Mouse (Mus musculus) thymus, adult 2 months (tissue): ENCODE measurements around the gene Hnf4a. TPM values are rescaled to one million over a fixed set of nuclear protein-coding genes. Genes with fewer than 3 reads are reported as not detected.
A peak's percentile ranks its signal among the peaks of the same experiment; 100 is the strongest.

ENCODE experiments used
- DNase-seq: peaks from one replicate; pipeline ENCODE4 v3.0.0; 2021
- H3K27ac ChIP-seq: fragments of 200-500 bp; 2 replicates; pipeline ENCODE4 v1.5.1; 2012; ENCODE audit warnings: low read length, control low read depth; ENCODE audit not compliant: control insufficient read depth, insufficient read depth
- H3K27me3 ChIP-seq: fragments of 200-500 bp; 2 replicates; pipeline ENCODE4 v1.6.1; 2012; ENCODE audit warnings: mild to moderate bottlenecking, low read length, moderate library complexity, mixed read lengths; ENCODE audit not compliant: control insufficient read depth, insufficient read depth
- H3K36me3 ChIP-seq: fragments of 200-500 bp; 2 replicates; pipeline ENCODE4 v1.6.1; 2012; ENCODE audit warnings: mild to moderate bottlenecking, low read length, moderate library complexity; ENCODE audit not compliant: control insufficient read depth, insufficient read depth
- H3K4me1 ChIP-seq: fragments of 200-500 bp; replicated peaks from 2 replicates; pipeline ENCODE4 v1.6.1; 2012; ENCODE audit warnings: low read length; ENCODE audit not compliant: control insufficient read depth, insufficient read depth
- H3K4me3 ChIP-seq: fragments of 200-500 bp; 2 replicates; pipeline ENCODE4 v1.5.1; 2012; ENCODE audit warnings: mild to moderate bottlenecking, low read length, control low read depth, moderate library complexity; ENCODE audit not compliant: control insufficient read depth, insufficient read depth
- CTCF ChIP-seq: fragments of 200-500 bp; IDR thresholded peaks from 2 replicates; pipeline ENCODE4 v1.5.1; 2012; ENCODE audit warnings: mild to moderate bottlenecking, control low read depth, low read length, moderate library complexity, borderline replicate concordance; ENCODE audit not compliant: control insufficient read depth, poor library complexity, insufficient read depth; ENCODE audit errors: extremely low read depth
- POLR2A ChIP-seq: fragments of 200-500 bp; IDR thresholded peaks from 2 replicates; pipeline ENCODE4 v1.6.1; 2012; ENCODE audit warnings: mild to moderate bottlenecking, low read length, control low read depth, moderate library complexity; ENCODE audit not compliant: control insufficient read depth, poor library complexity, insufficient read depth; ENCODE audit errors: extremely low read depth
- WGBS: fragments of 180-500 bp; shearing (Covaris S2); methylation state at CpG from one replicate; pipeline ENCODE4 v1.1.7; 2018; 5-methylcytosine and 5-hydroxymethylcytosine counted together
- polyA plus RNA-seq: library from polyadenylated mRNA; depleted of rRNA; stranded (reverse); fragments of >200 nt; gene quantifications from 2 replicates; pipeline ENCODE4 v1.2.3, GENCODE M21; 2012

Hnf4a gene
- polyA plus RNA-seq, 1 experiment: 0.44 TPM

DNA sequence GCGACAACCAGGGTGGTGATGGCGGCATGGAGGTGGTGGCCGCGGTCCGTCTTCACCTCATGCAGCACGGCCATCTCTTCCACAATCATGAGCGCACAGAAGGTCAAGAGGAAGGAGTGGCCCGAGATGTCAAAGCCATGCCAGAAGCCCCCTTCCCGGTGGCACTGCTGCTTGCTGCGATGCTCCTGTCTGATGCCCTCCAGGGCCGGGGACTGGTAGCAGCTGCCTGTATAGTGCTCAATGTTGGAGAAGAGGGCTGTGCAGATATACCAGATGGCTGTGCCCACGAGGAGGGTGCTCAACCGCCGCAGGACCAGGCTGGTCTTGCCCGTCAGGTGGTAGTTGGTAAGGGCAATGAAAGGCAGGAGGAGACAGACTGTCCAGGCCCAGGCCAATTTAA lies 36.9 kb upstream of the Hnf4a start:
- Histone ChIP-seq H3K27me3 (no peaks in the 10 kb centered on the region), H3K4me3 (no peak overlapping the region), H3K27ac (no peak overlapping the region), H3K36me3 (no peaks in the 10 kb centered on the region), H3K4me1 (peaks cover 8% of the 10 kb centered on the region; the same call in 1 of the 2 replicates)
- no peak for DNase-seq
- 95% methylated on average over 15 of the region's 15 CpGs for WGBS
- TF ChIP-seq CTCF (no peak), POLR2A (no peak)

DNA sequence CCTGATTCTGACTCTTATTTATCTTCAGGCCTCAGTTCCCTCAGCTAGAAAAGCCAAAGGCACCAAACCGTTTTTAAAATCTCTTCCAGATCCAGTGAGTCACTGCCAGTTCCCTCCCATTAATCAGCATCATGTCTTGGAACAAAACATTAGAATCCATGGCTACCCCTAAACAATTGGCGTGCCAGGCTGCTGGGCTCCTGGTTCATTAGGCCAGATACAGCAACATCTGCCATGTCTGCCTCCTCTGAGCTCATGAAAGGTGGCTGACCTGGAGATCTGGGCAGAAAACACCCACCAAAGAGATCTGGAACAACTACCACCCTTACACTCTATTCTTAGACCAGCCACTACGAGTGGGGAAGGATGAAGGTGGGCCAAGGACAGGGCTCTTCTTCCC lies 35.5 kb upstream of the Hnf4a start:
- Histone ChIP-seq H3K36me3 (no peaks in the 10 kb centered on the region), H3K27ac (no peak overlapping the region), H3K4me3 (no peak overlapping the region), H3K4me1 (peaks cover 8% of the 10 kb centered on the region; the same call in 1 of the 2 replicates), H3K27me3 (no peaks in the 10 kb centered on the region)
- TF ChIP-seq POLR2A (no peak), CTCF (no peak)
- WGBS: 84% methylated on average over 3 of the region's 3 CpGs
- no peak for DNase-seq

DNA sequence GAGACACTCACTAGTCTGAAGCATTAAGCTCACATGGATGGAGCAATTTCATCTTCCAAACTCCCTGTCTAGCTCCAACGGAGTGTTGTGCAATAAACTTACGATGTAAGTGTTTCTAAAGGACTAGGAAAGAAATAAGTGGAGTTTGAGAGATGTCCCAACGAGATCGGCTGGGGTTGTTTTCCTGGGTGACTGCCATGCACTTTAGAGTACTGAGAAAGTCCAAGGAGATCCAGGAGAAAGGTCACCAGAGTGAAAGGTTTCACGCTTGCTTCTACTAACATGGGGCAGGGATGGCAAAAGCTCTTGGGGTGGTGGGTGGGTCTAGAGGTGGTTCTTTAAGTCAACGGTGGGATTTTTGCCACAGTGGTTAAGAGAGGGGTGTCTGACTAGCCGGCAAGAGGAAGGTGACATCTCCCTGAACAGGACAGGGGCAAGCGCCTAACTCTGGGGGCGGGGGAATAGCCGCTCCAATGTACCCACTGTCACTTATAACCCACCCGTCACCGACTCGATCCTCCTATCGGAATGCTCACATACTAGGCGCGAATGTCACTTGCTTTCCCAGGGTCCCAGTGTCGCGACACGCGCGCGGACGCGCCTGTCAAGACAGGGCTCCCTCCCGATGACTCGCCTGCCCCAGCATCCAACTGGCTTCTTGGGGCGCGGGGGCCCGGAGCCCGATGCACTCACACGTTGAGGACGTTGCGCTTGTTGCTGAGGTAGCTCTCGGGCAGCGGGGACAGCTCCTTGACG lies 34.7 kb upstream of the Hnf4a start:
- TF ChIP-seq POLR2A (no peak), CTCF (no peak)
- Histone ChIP-seq H3K27me3 (no peaks in the 10 kb centered on the region), H3K36me3 (no peaks in the 10 kb centered on the region), H3K4me3 (peak overlapping the region; percentile 73), H3K27ac (no peak overlapping the region), H3K4me1 (peaks cover 8% of the 10 kb centered on the region; the same call in 1 of the 2 replicates)
- DNase-seq: no peak
- WGBS: 6% methylated on average over 36 of the region's 36 CpGs

DNA sequence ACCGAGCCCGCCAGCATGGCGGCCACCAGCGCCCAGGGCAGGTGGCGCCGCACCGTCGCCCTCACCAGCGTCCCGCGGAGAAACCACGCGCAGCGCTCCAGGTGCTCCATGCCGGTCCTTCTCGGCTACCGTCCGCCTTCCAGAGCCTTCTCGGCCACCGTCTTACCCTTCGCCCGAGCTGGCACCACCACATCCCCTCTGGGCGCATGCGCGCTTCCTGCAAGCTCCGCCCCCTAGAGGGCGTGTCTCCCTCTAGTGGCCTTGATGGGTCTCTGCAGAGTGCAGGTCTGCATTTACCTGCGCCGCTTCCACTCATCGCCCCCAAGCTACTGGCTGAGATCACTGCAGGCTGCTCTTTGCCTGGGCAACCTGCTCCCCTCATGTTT lies 34.1 kb upstream of the Hnf4a start, which contains the start of gene Fitm2:
Fitm2 (minus strand) TSS at position 164 of the 386 bp plus-strand sequence.
- 0 out of 2 replicates have a peak, but pooled peaks have one; percentile 11 for TF ChIP-seq POLR2A
- peak; percentile 99 for TF ChIP-seq CTCF
- DNase-seq: peak; percentile 97
- WGBS: under 1% methylated on average over 30 of the region's 30 CpGs
- H3K4me3 ChIP-seq: peak within 1 kb of the TSS; percentile 73
- no peaks in the 10 kb centered on the region for H3K36me3 ChIP-seq
- H3K27me3 ChIP-seq: no peaks in the 10 kb centered on the region
- H3K27ac ChIP-seq: no peak within 1 kb of the TSS
- peaks cover 8% of the 10 kb centered on the region; the same call in 1 of the 2 replicates for H3K4me1 ChIP-seq

DNA sequence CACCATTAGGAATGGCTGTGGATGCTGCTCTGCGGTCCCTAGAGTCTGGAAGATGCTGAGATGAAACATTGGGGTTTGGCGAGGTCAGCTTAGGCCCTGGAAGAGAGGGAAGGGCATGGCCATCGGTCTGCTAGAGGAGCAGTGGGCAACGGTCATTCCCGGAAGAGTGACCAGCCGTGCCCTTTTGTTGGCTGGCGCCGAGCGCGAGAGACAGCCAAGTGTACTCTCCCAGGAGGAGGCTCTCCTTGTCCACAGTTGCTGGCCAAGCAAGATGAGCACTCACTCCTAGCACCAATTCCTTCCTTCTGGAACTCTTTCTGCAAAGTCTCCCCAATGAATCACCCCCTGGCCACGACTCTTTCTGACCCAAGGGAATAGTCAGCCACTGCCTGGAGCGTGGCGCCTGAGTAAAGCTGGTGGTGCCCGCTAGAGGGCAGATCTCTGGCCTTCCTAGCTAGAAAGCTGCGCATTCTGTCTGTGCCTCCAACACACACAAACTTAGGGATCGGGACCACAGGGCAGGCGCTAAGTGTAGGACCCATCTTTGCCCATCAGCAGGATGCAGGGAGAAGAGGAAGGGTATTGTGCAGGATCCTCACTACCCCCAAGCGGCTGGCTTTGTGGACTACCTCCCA lies 26.3 kb upstream of the Hnf4a start:
- Histone ChIP-seq H3K27ac (no peak overlapping the region), H3K27me3 (peaks cover 9% of the 10 kb centered on the region), H3K4me3 (no peak overlapping the region), H3K36me3 (no peaks in the 10 kb centered on the region), H3K4me1 (no peaks in the 10 kb centered on the region)
- WGBS: 57% methylated on average over 18 of the region's 18 CpGs
- TF ChIP-seq CTCF (no peak), POLR2A (no peak)
- DNase-seq: no peak

DNA sequence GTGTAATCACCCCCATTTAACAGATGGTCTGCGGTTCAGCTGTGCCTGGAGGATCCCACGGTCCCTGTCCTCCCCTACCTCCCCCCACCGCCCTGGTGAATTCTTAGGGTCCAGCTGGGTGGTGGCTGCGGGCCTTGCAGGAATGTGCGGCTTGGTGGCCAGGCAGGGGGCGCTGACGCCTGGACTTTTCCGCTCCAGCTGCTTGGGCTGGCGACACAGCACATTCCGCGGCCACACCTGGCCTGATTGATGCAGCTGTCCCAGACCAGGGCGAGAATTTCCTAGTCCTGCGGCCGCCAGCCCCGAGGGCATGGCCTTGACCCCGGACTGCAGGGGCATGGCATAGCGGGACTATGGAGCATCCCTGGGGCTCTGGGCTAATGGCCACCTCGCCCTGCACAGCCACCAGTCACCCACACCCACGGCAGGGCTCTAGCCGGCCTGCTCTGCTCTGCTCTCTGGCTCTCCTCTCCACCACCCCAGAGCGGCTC lies 25.0 kb upstream of the Hnf4a start:
- no peaks in the 10 kb centered on the region for H3K4me1 ChIP-seq
- no peaks in the 10 kb centered on the region for H3K36me3 ChIP-seq
- no peak overlapping the region for H3K4me3 ChIP-seq
- no peak for DNase-seq
- TF ChIP-seq POLR2A: no peak
- no peak for TF ChIP-seq CTCF
- H3K27ac ChIP-seq: no peak overlapping the region
- WGBS: 10% methylated on average over 21 of the region's 21 CpGs
- H3K27me3 ChIP-seq: peaks cover 9% of the 10 kb centered on the region

DNA sequence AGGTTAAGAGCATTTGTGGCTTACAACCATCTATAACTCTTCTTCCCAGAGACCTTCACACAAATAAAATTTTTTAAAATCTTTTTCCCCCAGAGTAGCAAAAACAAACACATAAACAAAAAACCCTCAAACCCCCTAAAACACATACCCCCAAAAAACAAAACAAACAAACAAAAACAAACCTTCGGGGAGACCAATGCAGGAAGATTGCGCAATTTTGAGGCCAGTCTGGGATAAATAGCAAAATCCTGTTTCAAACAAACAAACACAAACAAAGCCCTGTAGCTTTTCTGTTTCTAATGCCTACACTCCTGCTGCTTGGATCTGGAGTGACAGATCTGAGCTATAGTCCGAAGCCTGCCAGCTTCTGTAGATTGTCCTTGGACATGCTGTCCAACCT lies 19.2 kb upstream of the Hnf4a start:
- WGBS: 81% methylated on average over 3 of the region's 3 CpGs
- Histone ChIP-seq H3K36me3 (no peaks in the 10 kb centered on the region), H3K4me3 (no peak overlapping the region), H3K4me1 (no peaks in the 10 kb centered on the region), H3K27me3 (no peaks in the 10 kb centered on the region), H3K27ac (no peak overlapping the region)
- no peak for TF ChIP-seq POLR2A
- no peak for TF ChIP-seq CTCF
- DNase-seq: no peak
